In genomic region chr13:70676243-70677183, GRCm38 (mm10) we compare ENCODE assay signal across 17 mouse cellular contexts. TPM values are rescaled to one million over a fixed set of nuclear protein-coding genes. Genes with fewer than 3 reads are reported as not detected.
DNase-seq lines count a peak whose midpoint lies in the region.
"Had no signal": no experiment of that assay in that cellular context is flagged by ENCODE, and none has a peak within 500 bp of the region (broad histone marks: within the 10 kb centered on the region; RNA-seq: fewer than 3 reads in every experiment).

No protein-coding gene starts in this region.

- DNase-seq in embryo, embryonic 10 days (ENCODE audit: low spot score) = peak; percentile 34
- no peak for DNase-seq in embryo, embryonic 11 days
- peak; percentile 16 for DNase-seq in layer of hippocampus, adult 11-12 months (ENCODE audit: low spot score)
- no peak for DNase-seq in layer of hippocampus, postnatal 25 days (ENCODE audit: extremely low spot score in 1 of 2, low spot score in 1 of 2)
- peak; percentile 15 for DNase-seq in 3134 (ENCODE audit: extremely low read depth, insufficient read length, low spot score)
- peak; percentile 25 for DNase-seq in embryonic facial prominence, embryonic 10.5 days (ENCODE audit: low spot score)
- no peak for DNase-seq in testis, postnatal 14 days (ENCODE audit: low spot score)
- DNase-seq in adrenal gland, adult 8-10 months = no peak
- DNase-seq: adrenal gland, postnatal 25 days; kidney, postnatal 36 days; lung, postnatal 36 days; thymus, adult 2 months had no signal

- 70% methylated on average over 20 of the region's 20 CpGs for WGBS in embryonic facial prominence, embryonic 10.5 days

- no peak overlapping the region for H3K4me3 ChIP-seq in embryonic facial prominence, embryonic 10.5 days
- H3K4me3 ChIP-seq: erythroblast, embryonic 14.5 days; heart, embryonic 13.5 days; limb, embryonic 10.5 days; liver, embryonic 12.5 days; midbrain, embryonic 10.5 days had no signal

- peak overlapping the region; percentile 30; the same call in 1 of the 2 replicates for H3K27ac ChIP-seq in embryonic facial prominence, embryonic 10.5 days (replicated peaks)
- H3K27ac ChIP-seq: heart, embryonic 13.5 days; limb, embryonic 10.5 days; liver, embryonic 12.5 days; midbrain, embryonic 10.5 days had no signal

- H3K27me3 ChIP-seq in embryonic facial prominence, embryonic 10.5 days (replicated peaks; ENCODE audit: low read depth, poor library complexity, severe bottlenecking) = no peaks in the 10 kb centered on the region
- H3K27me3 ChIP-seq: heart, embryonic 13.5 days; liver, embryonic 12.5 days had no signal

- peaks cover 8% of the 10 kb centered on the region for H3K4me1 ChIP-seq in embryonic facial prominence, embryonic 10.5 days
- H3K4me1 ChIP-seq: heart, embryonic 13.5 days; limb, embryonic 10.5 days; liver, embryonic 12.5 days had no signal

- no peaks in the 10 kb centered on the region for H3K36me3 ChIP-seq in embryonic facial prominence, embryonic 10.5 days (replicated peaks)
- H3K36me3 ChIP-seq: heart, embryonic 13.5 days; limb, embryonic 10.5 days; liver, embryonic 12.5 days; midbrain, embryonic 10.5 days had no signal

- H3K9me3 ChIP-seq in embryonic facial prominence, embryonic 10.5 days = no peaks in the 10 kb centered on the region
- H3K9me3 ChIP-seq: heart, embryonic 13.5 days; limb, embryonic 10.5 days; liver, embryonic 12.5 days; midbrain, embryonic 10.5 days had no signal

RNA-seq across cellular contexts. Expression of gene Ice1, which starts 39.1 kb away (rescaled TPM):
- 10 to 100 TPM; 55.5 to 62.6 TPM for total RNA-seq in layer of hippocampus, postnatal 25 days (2021)
- polyA plus RNA-seq in embryonic facial prominence, embryonic 10.5 days (2016; fragmentation: Nextera tagmentation; extraction: Ambion mirVana) = 23.6 and 25.2 TPM in 2 replicates
- 10 to 100 TPM; 28.2 to 42.2 (median 34.3) TPM for total RNA-seq in adrenal gland, adult 8-10 months (2022)

Comparison
In these comparisons a context has a peak if more than half of its experiments do, and no peak if none do; other contexts are left out.
1. DNase-seq: peak in embryo, embryonic 10 days (single experiment), layer of hippocampus, adult 11-12 months (single experiment), 3134 (single experiment) and embryonic facial prominence, embryonic 10.5 days (single experiment); none in embryo, embryonic 11 days (single experiment), layer of hippocampus, postnatal 25 days (0 of 2), testis, postnatal 14 days (single experiment) and adrenal gland, adult 8-10 months (single experiment).